Mouse (Mus musculus): ENCODE results near the gene Pcp4. TPM values are rescaled to one million over a fixed set of nuclear protein-coding genes. Genes with fewer than 3 reads are reported as not detected.

Gene Pcp4
- total RNA-seq (2014; rRNA removed; ENCODE audit: low replicate concordance) (6.0 TPM in 1 of 2 replicates, not detected in the other), polyA plus RNA-seq (2015; fragmentation: Nextera tagmentation; extraction: Ambion mirVana) (0.51 TPM in 1 of 2 replicates, not detected in the other)

GRCm38 (mm10) chr16:96467445-96467844 is at the start of gene Pcp4:
Gene Pcp4, plus strand, starts transcription at chr16:96467606.
- Histone ChIP-seq H3K9ac (replicated peaks; ENCODE audit: low read depth, low read length) (no peak within 1 kb of the TSS), H3K27me3 (ENCODE audit: control insufficient read depth, insufficient read depth, low read length) (no peaks in the 10 kb centered on the region), H3K36me3 (replicated peaks; ENCODE audit: control insufficient read depth, insufficient read depth, low read length) (no peaks in the 10 kb centered on the region), H3K4me1 (ENCODE audit: control insufficient read depth, insufficient read depth) (no peaks in the 10 kb centered on the region), H3K27ac (ENCODE audit: low read depth) (no peak within 1 kb of the TSS), H3K9me3 (replicated peaks; ENCODE audit: control insufficient read depth, low read length) (no peaks in the 10 kb centered on the region), H3K4me2 (ENCODE audit: low read depth, low read length) (no peak within 1 kb of the TSS), H3K4me3 (ENCODE audit: low read depth, low read length) (no peak within 1 kb of the TSS)
- ATAC-seq (ENCODE audit: insufficient read depth, low read depth), result no peak
- TF ChIP-seq CTCF (IDR thresholded peaks at IDR 0.05; ENCODE audit: low read depth) (peak; percentile 94), EP300 (IDR thresholded peaks at IDR 0.05; ENCODE audit: low read depth) (no peak)
- peak; percentile 39 for DNase-seq (ENCODE audit: low spot score)
- whole genome bisulfite sequencing, result 14% methylated on average over 8 of the region's 8 CpGs

- Histone ChIP-seq H3K9ac (replicated peaks; ENCODE audit: low read depth, low read length) (no peak overlapping the region), H3K4me1 (ENCODE audit: control insufficient read depth, insufficient read depth) (no peaks in the 10 kb centered on the region), H3K9me3 (replicated peaks; ENCODE audit: control insufficient read depth, low read length) (no peaks in the 10 kb centered on the region), H3K4me2 (ENCODE audit: low read depth, low read length) (no peak overlapping the region), H3K4me3 (ENCODE audit: low read depth, low read length) (no peak overlapping the region), H3K36me3 (replicated peaks; ENCODE audit: control insufficient read depth, insufficient read depth, low read length) (no peaks in the 10 kb centered on the region), H3K27ac (ENCODE audit: low read depth) (no peak overlapping the region), H3K27me3 (ENCODE audit: control insufficient read depth, insufficient read depth, low read length) (no peaks in the 10 kb centered on the region)
- no peak for TF ChIP-seq EP300 (IDR thresholded peaks at IDR 0.05; ENCODE audit: low read depth)
- TF ChIP-seq CTCF (IDR thresholded peaks at IDR 0.05; ENCODE audit: low read depth), result no peak
- ATAC-seq (ENCODE audit: insufficient read depth, low read depth), result no peak
- DNase-seq (ENCODE audit: low spot score), result no peak
- WGBS, result 82% methylated on average over 2 of the region's 2 CpGs
Observed at GRCm38 (mm10) chr16:96425044-96425443, 42.4 kb upstream of the Pcp4 start.

- Histone ChIP-seq H3K27me3 (ENCODE audit: control insufficient read depth, insufficient read depth, low read length) (no peaks in the 10 kb centered on the region), H3K4me3 (ENCODE audit: low read depth, low read length) (no peak overlapping the region), H3K27ac (ENCODE audit: low read depth) (no peak overlapping the region), H3K9me3 (replicated peaks; ENCODE audit: control insufficient read depth, low read length) (no peaks in the 10 kb centered on the region), H3K36me3 (replicated peaks; ENCODE audit: control insufficient read depth, insufficient read depth, low read length) (no peaks in the 10 kb centered on the region), H3K4me2 (ENCODE audit: low read depth, low read length) (no peak overlapping the region), H3K9ac (replicated peaks; ENCODE audit: low read depth, low read length) (no peak overlapping the region), H3K4me1 (ENCODE audit: control insufficient read depth, insufficient read depth) (no peaks in the 10 kb centered on the region)
- no peak for DNase-seq (ENCODE audit: low spot score)
- TF ChIP-seq CTCF (IDR thresholded peaks at IDR 0.05; ENCODE audit: low read depth), result no peak
- ATAC-seq (ENCODE audit: insufficient read depth, low read depth), result no peak
- WGBS, result 73% methylated on average over 7 of the region's 7 CpGs
Observed at GRCm38 (mm10) chr16:96426671-96427070, 40.7 kb upstream of the Pcp4 start.

GRCm38 (mm10) chr16:96429046-96429445 is 38.4 kb upstream of the Pcp4 start:
- Histone ChIP-seq H3K4me3 (ENCODE audit: low read depth, low read length) (no peak overlapping the region), H3K9ac (replicated peaks; ENCODE audit: low read depth, low read length) (no peak overlapping the region), H3K36me3 (replicated peaks; ENCODE audit: control insufficient read depth, insufficient read depth, low read length) (no peaks in the 10 kb centered on the region), H3K27me3 (ENCODE audit: control insufficient read depth, insufficient read depth, low read length) (no peaks in the 10 kb centered on the region), H3K27ac (ENCODE audit: low read depth) (no peak overlapping the region), H3K9me3 (replicated peaks; ENCODE audit: control insufficient read depth, low read length) (no peaks in the 10 kb centered on the region), H3K4me2 (ENCODE audit: low read depth, low read length) (no peak overlapping the region), H3K4me1 (ENCODE audit: control insufficient read depth, insufficient read depth) (no peaks in the 10 kb centered on the region)
- TF ChIP-seq CTCF (IDR thresholded peaks at IDR 0.05; ENCODE audit: low read depth), result no peak
- TF ChIP-seq EP300 (IDR thresholded peaks at IDR 0.05; ENCODE audit: low read depth), result no peak
- WGBS, result 55% methylated on average over 3 of the region's 3 CpGs
- DNase-seq (ENCODE audit: low spot score) (no peak), ATAC-seq (ENCODE audit: insufficient read depth, low read depth) (no peak)

GRCm38 (mm10) chr16:96433266-96433665 is 34.1 kb upstream of the Pcp4 start:
- Histone ChIP-seq H3K4me2 (ENCODE audit: low read depth, low read length) (no peak overlapping the region), H3K9me3 (replicated peaks; ENCODE audit: control insufficient read depth, low read length) (no peaks in the 10 kb centered on the region), H3K27me3 (ENCODE audit: control insufficient read depth, insufficient read depth, low read length) (no peaks in the 10 kb centered on the region), H3K4me1 (ENCODE audit: control insufficient read depth, insufficient read depth) (no peaks in the 10 kb centered on the region), H3K9ac (replicated peaks; ENCODE audit: low read depth, low read length) (no peak overlapping the region), H3K36me3 (replicated peaks; ENCODE audit: control insufficient read depth, insufficient read depth, low read length) (no peaks in the 10 kb centered on the region), H3K4me3 (ENCODE audit: low read depth, low read length) (no peak overlapping the region), H3K27ac (ENCODE audit: low read depth) (no peak overlapping the region)
- TF ChIP-seq EP300 (IDR thresholded peaks at IDR 0.05; ENCODE audit: low read depth) (no peak), CTCF (IDR thresholded peaks at IDR 0.05; ENCODE audit: low read depth) (no peak)
- WGBS, result 76% methylated on average over 10 of the region's 10 CpGs
- ATAC-seq (ENCODE audit: insufficient read depth, low read depth) (no peak), DNase-seq (ENCODE audit: low spot score) (no peak)

- Histone ChIP-seq H3K9me3 (replicated peaks; ENCODE audit: control insufficient read depth, low read length) (no peaks in the 10 kb centered on the region), H3K9ac (replicated peaks; ENCODE audit: low read depth, low read length) (no peak overlapping the region), H3K4me1 (ENCODE audit: control insufficient read depth, insufficient read depth) (no peaks in the 10 kb centered on the region), H3K27me3 (ENCODE audit: control insufficient read depth, insufficient read depth, low read length) (no peaks in the 10 kb centered on the region), H3K4me3 (ENCODE audit: low read depth, low read length) (no peak overlapping the region), H3K27ac (ENCODE audit: low read depth) (no peak overlapping the region), H3K36me3 (replicated peaks; ENCODE audit: control insufficient read depth, insufficient read depth, low read length) (no peaks in the 10 kb centered on the region), H3K4me2 (ENCODE audit: low read depth, low read length) (no peak overlapping the region)
- DNase-seq (ENCODE audit: low spot score), result no peak
- no peak for TF ChIP-seq EP300 (IDR thresholded peaks at IDR 0.05; ENCODE audit: low read depth)
- no peak for TF ChIP-seq CTCF (IDR thresholded peaks at IDR 0.05; ENCODE audit: low read depth)
- 67% methylated on average over 3 of the region's 3 CpGs for WGBS
- no peak for ATAC-seq (ENCODE audit: insufficient read depth, low read depth)
Observed at GRCm38 (mm10) chr16:96434024-96434785, 33.2 kb upstream of the Pcp4 start.

Data from heart, postnatal 0 days (tissue).